Mouse (Mus musculus) ZHBTc4 (cell line): ENCODE measurements around the gene Mpst.

Source experiments
- DNase-seq: peaks from one replicate; pipeline ENCODE4 v3.0.0-alpha.2; 2011; ENCODE audit warnings: low read depth, low spot score

The Mpst gene

DNA sequence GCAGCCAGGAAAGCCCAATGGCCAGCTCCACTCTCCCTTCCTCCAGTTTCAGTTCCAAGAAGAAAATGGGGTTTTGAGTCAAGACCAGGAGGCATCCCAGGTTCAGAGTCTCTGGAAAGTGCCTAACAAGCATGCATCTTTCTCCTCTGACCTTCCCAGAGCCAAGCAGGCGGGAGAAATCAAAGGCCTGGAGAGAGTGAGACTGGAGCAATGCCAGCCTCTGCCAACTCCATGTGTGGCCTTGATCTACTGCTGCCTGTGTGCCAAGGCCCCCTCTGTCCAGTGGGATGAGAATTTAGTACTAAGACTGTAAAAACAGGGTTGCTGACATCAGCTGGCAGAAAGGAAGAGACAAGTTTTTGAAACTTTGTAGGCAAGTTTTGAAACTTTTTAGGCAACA, 2.3 kb upstream of the Mpst start:
- no peak for DNase-seq

DNA sequence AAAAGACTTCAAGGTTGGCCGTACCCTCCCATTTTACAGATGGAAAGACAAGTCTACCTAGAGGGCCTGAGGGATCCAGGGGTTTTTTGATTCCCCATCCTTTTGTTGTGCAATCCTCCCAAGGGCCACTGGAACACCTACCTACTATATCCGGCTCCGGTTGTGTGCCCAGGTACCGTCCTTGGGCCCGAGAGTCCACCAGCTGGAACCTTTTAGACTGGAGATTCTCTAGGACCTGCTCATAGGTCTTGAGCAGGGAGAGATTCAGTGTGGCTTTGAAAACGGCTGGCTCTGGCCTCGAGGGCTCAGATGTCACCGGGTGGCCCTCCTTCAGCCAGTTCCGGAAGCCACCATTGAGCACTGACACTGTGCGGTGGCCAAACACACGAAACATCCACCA, 1.1 kb upstream of the Mpst start:
- DNase-seq = no peak

DNA sequence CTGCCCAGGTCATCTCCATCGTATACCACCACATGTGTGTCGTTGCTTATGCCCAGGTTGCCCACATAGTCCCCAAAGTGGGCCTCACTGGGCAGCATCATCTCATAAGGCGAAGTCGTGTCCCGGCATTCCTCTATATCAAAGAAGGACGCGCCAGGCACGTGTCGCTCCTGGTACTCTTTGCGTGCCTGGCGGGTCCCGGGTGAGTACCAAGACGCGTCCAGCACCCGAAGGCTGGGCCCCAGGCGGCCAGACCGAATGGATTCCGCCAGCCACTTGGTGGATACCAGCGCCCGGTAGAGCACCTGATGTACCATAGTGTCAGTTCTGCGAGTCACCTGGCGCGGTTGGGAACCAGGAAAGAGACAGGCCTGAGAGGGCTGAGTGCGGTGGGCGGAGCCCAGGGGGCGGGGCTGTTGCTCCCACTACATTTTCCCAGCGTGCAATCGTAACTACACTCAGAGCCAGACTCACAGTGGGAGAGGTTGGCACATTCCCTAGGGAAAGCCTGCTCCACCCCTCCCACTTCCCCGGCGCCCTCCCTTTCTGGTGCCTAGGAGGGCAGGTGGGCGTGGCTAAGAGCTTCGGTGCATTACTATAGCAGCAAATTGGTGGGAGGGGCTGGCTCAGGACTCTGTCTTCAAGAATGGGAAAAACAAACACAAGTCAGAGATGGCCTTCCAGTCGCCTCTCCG, 552 bp upstream of the Mpst start, which contains the start of gene Tst:
TSS of gene Tst (minus strand) at position 391 of the 695 bp plus-strand sequence.
- DNase-seq = peak; percentile 99

DNA sequence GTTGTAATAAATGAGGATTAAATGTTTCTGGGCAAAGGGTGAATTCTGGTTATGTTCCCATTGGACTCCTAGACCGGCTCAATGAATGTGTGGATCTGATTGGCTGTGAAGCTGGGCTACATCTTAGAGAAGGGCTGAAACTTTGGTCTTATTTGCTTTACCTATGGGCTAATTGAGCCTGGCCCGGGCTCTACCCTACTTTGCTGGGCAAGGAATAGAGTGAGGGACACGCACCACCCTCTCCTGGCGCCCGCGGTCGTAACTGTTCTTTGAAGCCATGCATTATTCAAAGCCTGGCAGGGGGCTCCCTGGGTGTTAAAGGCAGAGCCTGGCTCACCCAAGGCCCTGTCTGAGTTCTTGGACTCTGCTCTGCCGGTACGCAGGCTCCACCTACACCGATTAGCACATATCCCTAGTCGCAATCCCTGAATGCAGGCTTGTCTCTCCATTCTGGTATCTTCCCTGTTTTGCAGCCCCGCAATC, 3.4 kb downstream of the Mpst start:
- DNase-seq = peak; percentile 57

DNA sequence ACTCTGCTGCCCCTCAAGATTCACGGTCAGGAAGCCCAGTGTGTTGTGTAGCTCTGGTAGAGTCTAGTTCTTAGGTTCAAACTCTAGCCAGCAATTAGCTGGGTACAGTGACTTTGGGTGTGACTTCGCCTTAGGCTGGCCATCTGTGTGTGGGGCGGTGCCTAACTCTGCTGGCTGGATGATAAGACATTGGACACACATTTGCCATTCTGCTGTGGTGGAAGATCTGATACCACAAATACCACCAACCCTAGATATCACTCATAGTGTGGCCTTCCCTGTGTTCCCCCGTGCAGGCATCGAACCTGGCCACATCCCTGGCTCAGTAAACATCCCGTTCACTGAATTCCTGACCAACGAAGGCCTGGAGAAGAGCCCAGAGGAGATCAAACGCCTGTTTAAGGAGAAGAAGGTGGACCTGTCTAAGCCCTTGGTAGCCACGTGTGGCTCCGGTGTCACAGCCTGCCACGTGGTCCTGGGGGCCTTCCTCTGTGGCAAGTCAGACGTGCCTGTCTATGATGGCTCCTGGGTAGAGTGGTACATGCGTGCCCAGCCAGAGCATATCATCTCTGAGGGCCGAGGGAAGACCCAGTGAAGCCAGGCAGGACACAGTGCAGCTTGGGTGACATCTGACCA, 7.0 kb downstream of the Mpst start:
- DNase-seq = no peak

DNA sequence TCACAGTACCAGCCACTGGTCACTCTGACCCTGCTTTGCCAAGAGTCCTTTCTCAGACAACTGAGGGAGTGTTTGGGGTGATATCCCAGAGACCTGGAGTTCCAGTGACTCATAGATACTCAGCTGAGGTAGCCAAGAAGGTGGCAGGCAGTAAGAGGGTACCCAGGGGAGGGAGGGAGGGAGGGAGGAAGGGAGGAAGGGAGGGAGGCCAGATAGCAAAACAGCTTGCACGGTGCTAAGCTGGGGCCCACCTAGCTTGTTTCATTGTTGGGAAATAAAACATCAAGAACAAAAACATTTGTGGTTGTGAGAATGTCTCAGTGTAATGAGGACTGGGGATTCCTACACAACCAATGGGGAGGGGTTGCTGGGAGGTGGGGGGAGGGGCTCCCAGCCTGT, 7.5 kb downstream of the Mpst start:
- no peak for DNase-seq

DNA sequence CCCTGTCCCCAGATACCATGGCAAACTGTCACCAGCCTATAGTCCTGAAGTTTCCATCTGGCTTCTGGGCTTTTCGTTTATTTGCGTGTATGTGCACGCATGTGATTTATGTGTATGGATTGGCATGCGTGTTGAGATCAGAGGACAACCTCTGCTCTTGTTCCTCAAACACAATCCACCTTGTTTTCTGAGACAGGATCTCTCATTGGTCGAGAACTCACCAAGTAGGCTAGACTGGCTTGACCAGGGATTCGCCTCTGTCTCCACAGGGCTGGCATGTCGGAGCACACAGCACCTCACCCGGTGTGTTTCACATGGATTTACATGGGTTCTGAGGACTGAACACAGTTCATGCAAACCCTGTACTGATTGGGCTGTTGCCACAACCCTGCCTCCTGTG, 7.9 kb downstream of the Mpst start:
- no peak for DNase-seq

DNA sequence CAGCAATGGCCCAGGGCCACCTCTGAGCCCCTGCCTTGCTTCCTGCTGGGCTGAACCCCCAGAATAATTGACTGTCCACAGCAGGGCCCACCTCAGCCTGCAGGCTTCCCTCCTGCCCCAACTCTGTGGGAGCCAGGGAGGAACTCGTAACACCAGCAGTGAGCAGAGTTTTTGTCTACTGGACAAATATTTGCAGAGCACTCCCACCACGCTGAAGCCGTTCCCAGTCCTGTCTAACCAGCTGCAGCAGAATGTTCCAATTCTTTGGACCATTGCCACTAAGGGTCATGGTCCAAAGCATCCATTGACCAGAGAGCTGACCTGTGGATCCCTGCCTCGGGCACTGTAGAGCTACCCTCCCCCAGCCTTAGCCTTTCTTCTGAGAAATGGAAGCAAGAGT, 10.7 kb downstream of the Mpst start:
- no peak for DNase-seq

DNA sequence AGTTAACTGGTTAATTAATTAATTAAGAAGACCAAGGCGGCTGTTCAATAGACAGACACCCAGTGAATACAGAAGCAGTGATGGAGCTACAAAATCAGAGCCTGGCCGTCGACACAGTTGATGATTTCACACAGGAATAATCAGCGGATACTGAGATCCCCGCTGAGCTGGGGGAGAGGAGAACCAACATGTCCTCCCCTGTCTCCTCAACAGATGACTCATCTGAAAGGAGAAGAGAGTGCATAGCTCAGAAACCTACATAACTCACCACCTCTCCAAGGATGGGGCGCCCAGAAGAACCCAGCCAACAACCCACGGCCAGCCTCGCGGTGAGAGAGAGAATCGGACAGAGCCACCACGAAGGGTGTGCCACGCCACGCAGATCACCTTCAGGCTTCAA, 14.2 kb downstream of the Mpst start:
- no peak for DNase-seq

DNA sequence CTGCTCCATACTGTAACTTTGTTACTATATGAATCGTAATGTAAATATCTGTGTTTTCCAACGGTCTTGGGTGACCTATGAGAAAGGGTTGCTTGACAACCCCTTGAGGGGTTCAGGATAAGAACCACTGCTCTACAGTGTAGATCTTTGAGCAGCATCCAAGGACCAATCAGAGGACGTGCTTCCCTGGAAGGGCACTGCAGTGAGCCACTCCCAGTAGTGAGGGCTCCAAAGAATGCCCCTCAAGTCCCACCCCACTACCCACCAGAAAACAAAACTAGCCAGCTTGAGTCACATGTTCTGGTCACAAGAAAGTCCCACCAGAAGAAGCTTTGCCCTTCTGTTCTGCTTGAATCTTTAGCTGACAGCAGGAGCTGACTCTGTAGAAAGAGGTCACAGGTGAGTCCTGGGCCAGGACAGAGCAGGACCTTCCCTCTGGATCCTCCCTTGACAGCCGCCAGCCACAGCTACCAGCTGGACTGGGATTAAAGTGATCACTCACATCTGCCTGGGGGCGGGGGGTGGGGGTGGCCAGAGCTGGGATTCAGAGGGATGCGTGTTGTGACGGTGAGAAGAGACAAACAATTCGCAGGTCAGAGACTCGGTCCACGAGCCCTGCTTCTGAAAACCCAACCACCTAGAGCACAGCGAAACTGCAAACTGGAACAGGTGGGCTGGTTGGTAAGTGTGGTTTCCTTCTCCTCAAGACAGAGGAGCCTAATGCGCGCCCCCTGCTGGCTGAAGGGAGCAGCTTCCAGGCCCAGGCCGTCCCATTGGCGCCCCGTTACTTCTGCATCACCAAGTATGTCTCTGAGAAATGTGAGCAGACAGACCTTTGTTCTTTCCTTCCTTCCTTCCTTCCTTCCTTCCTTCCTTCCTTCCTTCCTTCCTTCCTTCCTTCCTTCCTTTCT, 16.1 kb downstream of the Mpst start:
- peak; percentile 91 for DNase-seq

DNA sequence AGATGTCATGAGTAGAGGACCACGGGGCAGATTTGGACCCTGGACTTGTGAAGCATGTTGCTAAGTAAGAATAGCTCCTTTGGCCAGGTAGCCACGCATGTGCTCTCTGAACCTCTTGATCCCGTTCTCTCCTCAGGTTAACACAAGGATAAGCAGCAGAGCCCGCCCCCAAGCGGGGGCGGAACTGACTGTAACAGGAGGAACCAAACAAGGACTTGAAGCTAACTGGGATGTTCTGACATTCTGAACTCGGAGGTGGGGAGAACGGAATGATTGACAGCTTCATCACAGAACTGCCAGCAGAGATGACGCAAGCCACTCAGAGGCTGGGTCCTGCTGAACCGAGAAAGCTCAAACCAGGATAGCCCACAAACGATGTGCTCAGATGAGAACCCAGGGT, 18.3 kb downstream of the Mpst start:
- peak; percentile 92 for DNase-seq

DNA sequence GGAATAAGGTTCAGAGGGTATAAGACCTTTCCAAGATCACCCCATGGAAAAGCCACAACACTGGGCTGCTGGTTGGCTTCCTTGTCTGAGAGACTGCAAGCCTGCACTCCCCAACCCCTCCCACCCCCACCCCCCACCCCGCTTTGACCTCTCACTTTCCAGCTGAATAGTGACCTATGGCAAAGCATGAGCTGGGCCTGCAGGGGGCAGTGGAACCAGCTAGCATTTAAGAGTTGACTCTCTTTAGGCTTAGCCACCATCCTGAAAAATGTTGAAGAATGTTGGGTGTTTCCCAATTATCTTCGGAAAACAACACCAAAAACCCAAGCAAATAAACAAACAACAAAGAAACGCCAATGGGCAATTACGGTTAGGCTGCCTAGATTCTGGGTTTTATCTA, 19.0 kb downstream of the Mpst start:
- peak; percentile 64 for DNase-seq

DNA sequence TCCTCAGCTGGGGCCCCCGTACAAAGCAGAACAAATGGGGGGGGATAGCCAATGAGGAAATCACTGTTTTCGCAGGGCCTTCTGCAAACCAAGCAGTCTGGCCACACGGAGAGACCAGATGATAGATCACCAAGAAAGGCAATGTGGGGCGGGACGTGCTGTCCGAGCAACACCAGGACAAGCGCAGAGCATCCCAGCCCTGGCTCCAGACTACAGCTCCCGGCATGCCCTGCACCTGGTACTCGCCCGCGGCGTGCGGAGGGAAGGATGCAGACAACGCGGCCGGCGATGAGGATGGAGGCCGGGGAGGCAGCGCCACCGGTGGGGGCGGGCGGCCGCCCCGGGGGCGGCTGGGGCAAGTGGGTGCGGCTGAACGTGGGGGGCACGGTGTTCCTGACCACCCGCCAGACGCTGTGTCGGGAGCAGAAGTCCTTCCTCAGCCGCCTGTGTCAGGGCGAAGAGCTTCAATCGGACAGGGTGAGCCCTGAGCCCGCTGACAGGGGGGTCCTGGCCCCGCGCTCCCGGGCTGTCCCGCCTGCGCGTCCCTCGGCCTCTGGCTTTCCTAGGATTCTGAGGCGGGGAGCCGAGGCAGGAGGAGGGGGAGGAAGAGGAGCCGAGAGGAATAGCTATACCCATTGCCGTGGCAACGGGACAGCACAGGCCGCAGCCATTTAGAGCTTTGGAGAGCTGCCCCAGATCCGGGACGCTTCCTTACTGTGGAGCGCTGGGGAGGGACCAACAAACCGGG, 22.3 kb downstream of the Mpst start, which contains the start of gene Kctd17:
TSS of gene Kctd17 (plus strand) at position 174 of the 748 bp plus-strand sequence.
- DNase-seq = peak; percentile 85

DNA sequence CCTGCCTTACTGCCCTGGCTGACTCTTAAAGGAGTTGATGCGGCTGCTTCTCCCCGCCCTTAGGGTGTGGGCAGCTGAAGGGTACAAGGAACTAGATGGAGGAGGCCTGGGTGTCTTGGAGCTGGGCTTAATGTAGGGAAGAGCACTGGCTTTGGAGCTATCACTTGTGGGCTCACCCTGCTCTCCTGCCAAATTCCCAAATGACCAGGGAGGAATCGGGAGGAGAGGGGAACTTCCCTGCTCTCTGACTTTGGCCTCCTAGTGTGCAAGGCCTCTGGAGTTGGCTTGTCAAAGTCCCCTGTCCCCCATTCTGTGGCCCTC, 22.9 kb downstream of the Mpst start:
- DNase-seq = no peak

DNA sequence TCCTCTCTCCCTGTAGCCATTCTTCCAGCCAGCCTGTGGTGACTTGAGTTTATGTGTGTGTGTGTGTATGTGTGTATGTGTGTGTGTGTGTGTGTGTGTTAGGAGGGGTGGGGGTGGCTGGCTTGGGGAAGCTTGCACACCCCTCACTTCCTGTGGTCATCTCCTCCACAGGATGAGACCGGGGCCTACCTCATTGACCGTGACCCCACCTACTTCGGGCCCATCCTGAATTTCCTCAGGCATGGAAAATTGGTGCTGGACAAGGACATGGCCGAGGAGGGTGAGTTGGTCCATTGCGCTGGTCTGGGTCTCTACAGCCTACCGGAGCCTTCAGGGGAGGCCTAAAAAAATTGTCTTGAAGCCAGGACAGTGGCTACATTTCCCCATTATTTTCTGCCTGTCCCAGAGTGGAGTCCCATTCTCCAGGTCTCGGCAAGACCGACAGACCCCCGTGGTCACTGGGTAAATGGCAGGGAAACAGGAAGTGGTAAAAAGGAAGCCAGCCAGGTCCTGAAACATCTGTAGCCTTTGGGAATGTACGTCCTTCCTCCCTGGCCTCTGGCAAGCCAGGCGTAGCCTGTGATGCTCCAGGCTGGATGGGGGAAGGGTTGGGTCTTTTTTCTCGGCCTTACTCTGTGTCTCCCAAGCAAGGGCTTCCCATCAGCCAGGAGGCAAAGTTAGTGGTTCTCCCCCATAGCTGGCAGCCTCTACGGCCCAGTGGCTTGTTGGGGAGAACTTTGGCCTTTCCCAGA, 23.8 kb downstream of the Mpst start:
- no peak for DNase-seq

DNA sequence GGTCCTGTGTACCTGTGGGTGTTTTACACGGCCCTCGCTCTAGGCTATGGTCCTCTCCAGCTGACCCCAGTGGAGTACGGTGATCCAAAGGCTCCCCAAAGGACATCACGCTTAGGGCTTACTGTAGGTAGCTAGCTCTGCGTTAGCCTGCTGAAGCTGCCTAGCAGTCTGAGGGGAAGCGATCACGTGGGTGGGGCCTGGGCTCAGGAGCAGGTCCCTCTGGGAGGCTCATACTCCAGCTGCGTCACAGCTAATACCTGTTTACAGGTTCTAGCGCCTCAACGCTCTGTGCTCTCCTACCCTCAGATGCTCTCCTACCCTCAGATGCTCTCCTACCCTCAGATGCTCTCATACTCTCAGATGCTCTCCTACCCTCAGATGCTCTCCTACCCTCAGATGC, 24.7 kb downstream of the Mpst start:
- DNase-seq = no peak

DNA sequence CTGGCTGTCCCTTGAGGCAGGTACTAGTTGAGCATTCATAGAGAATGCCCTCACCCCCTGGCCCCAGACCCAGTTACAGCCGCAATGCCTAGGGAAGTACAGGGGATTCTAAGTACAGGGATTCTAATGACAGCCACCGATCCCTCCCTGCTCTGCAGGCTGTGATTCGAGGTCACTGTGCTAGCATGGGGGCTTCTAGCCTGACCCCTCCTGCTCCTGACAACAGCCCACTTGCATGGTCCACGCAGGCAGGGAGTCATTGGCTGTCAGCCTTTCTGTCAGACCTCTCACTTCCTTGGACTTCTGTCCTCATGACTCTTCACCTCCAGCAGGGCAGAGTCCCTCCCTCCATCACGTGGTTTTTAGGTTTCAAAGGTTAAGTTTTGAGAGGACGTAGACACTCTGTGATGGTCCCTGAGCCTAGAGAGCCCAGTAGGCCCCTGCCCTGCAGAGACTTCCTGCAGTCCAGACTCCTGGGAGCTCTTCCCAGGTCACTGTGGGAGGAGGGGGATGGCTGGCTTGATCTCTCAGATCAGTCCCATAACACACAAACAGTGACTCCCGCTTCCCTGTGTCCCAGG, 25.4 kb downstream of the Mpst start:
- DNase-seq = no peak

DNA sequence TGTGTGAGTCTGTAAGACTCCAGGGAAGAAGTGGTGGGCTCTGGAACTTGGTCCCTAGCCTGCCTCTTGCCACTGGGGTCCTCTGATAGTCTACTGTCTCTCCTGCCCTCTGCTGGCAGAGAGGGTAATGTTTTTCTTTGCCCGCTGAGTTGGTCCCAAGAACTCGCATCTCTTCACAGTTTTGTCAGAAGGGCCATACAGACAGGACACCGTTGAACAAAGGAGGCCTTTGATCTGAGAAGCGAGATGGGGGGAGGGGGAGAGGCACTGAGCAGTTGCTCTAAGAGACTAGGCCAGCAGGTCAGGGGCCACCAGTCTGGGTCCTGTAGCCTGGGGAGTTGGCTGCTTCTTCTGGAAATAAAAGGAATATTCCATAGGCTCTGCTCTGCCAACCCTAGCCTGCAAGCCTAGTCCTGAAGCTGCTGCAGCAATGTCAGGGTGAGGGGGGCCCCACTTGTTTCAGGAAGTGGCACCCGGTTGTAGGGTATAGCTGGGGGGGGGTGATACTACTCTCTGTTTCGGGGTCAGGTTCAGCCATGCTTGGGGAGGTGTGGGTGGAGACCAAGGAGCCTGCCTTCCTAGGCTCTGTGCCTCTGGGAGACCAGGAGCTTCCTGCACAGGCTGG, 28.8 kb downstream of the Mpst start:
- peak; percentile 66 for DNase-seq

DNA sequence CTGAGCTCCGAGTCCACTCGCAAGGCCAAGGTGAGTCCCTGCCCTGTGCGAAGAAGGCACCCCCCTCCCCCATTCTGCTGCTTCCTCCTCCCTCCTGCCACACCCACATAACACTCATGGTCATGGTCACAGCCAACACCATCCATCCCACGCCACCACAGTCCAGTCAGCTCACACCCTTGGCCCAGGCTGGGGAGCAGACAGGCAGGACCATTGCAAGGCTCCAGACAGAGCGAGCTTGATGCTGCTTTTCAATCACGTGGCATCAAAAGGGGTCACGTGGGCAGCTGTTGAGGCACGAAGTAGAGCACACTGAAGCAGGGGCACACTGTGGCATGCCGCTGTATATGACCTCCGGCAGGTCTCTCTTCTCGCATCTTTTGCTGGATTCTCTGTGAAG, 29.5 kb downstream of the Mpst start:
- peak; percentile 15 for DNase-seq
